22 mouse cellular contexts compared by ENCODE assay signal in the genomic region with DNA sequence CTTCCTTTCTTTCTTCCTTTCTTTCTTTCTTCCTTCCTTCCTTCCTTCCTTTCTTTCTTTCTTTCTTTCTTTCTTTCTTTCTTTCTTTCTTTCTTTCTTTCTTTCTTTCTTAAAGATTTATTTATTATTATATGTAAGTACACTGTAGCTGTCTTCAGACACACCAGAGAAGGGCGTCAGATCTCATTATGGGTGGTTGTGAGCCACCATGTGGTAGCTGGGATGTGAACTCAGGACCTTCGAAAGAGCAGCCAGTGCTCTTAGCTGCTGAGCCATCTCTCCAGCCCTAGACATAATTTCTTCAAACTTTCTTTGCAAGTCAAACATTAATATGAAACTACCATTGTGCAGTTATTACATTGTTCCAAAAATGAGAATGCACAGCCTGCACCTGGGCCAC. TPM values are rescaled to one million over a fixed set of nuclear protein-coding genes. Genes with fewer than 3 reads are reported as not detected.
"Had no signal": no experiment of that assay in that cellular context is flagged by ENCODE, and none has a peak within 500 bp of the region (broad histone marks: within the 10 kb centered on the region; RNA-seq: fewer than 3 reads in every experiment).

No protein-coding gene starts in this region.

RNA-seq across cellular contexts. Expression of a gene that starts 49.7 kb away (rescaled TPM):
- total RNA-seq: gastrocnemius, adult 8-10 months; gastrocnemius, postnatal 14 days; gastrocnemius, postnatal 36 days; heart, adult 2 months; heart, postnatal 10 days; heart, postnatal 25 days; heart, postnatal 4 days; layer of hippocampus, adult 2 months; layer of hippocampus, postnatal 10 days; layer of hippocampus, postnatal 25 days; left cerebral cortex, adult 2 months; left cerebral cortex, postnatal 14 days; left cerebral cortex, postnatal 36 days had no signal
- polyA plus RNA-seq: frontal cortex, adult 2 months; heart, adult 2 months; heart, embryonic 11.5 days; heart, embryonic 14.5 days; hindbrain, embryonic 14.5 days; inflammation-experienced regulatory T-cells, adult 6 months; intestine, embryonic 15.5 days; intestine, postnatal 0 days; limb, embryonic 10.5 days; limb, embryonic 12.5 days had no signal
